Mouse (Mus musculus) lung, embryonic 14.5 days (tissue): ENCODE measurements at regions not wholly inside any gene's neighbourhood (a gene's known extent, or its start where the extent isn't known, plus 50 kb on each side); places are given as distances from the start of the nearest gene placed in this dataset.

Experiments used
- ATAC-seq: fragments of 200-750 bp; cut with Nextera tagmentation; 2 replicates; pipeline ENCODE4 v1.8.0; 2017; ENCODE audit warnings: mild to moderate bottlenecking, moderate TSS enrichment, moderate library complexity; ENCODE audit not compliant: insufficient read depth
- DNase-seq: peaks from one replicate; pipeline ENCODE4 v3.0.0-alpha.2; 2015
- H3K27ac ChIP-seq: fragments of 300-500 bp; sonication (generic); 2 replicates; pipeline ENCODE4 v1.5.1; 2014; ENCODE audit warnings: low read depth, mild to moderate bottlenecking, moderate library complexity
- H3K27me3 ChIP-seq: fragments of 300-500 bp; sonication (generic); 2 replicates; pipeline ENCODE4 v1.6.1; 2014; ENCODE audit warnings: low read length, control low read depth; ENCODE audit not compliant: insufficient read depth
- H3K36me3 ChIP-seq: fragments of 300-500 bp; sonication (generic); 2 replicates; pipeline ENCODE4 v1.6.1; 2014; ENCODE audit warnings: control low read depth; ENCODE audit not compliant: insufficient read depth
- H3K4me1 ChIP-seq: fragments of 300-500 bp; sonication (generic); 2 replicates; pipeline ENCODE4 v1.6.1; 2014; ENCODE audit warnings: antibody characterized with exemption, control low read depth; ENCODE audit not compliant: insufficient read depth
- H3K4me2 ChIP-seq: fragments of 300-500 bp; sonication (generic); 2 replicates; pipeline ENCODE4 v1.6.1; 2014; ENCODE audit warnings: mild to moderate bottlenecking
- H3K4me3 ChIP-seq: fragments of 300-500 bp; sonication (generic); 2 replicates; pipeline ENCODE4 v1.5.1; 2014; ENCODE audit warnings: low read depth, low read length
- H3K9ac ChIP-seq: fragments of 300-500 bp; sonication (generic); 2 replicates; pipeline ENCODE4 v1.6.1; 2014
- H3K9me3 ChIP-seq: fragments of 300-500 bp; sonication (generic); 2 replicates; pipeline ENCODE4 v1.6.1; 2016; ENCODE audit warnings: low read depth, low read length, control low read depth
- CTCF ChIP-seq: IDR thresholded peaks from 2 replicates; pipeline ENCODE4 v1.5.1; 2016; ENCODE audit warnings: antibody characterized with exemption, low read depth
- WGBS: fragments of 180-500 bp; shearing (Covaris S2); extraction: QIAGEN DNeasy Blood & Tissue Kit; methylation state at CpG from one replicate; pipeline ENCODE4 v1.1.7; 2014; 5-methylcytosine and 5-hydroxymethylcytosine counted together

- Histone ChIP-seq H3K9me3 (no peaks in the 10 kb centered on the region), H3K27ac (no peak overlapping the region), H3K9ac (no peak overlapping the region), H3K36me3 (no peaks in the 10 kb centered on the region), H3K4me3 (no peak overlapping the region), H3K27me3 (no peaks in the 10 kb centered on the region), H3K4me1 (no peaks in the 10 kb centered on the region; the same call in 1 of the 2 replicates), H3K4me2 (no peak overlapping the region)
- DNase-seq (no peak), ATAC-seq (no peak)
- 44% methylated on average over 15 of the region's 15 CpGs for WGBS
- TF ChIP-seq CTCF: no peak
These were observed 452.7 kb upstream of the Pou3f3 start for GRCm38 (mm10) chr1:42242586-42243457.

GRCm38 (mm10) chr1:42243458-42243855 is 452.1 kb upstream of the Pou3f3 start:
- H3K4me1 ChIP-seq: no peaks in the 10 kb centered on the region; the same call in 1 of the 2 replicates
- H3K4me3 ChIP-seq: no peak overlapping the region
- H3K4me2 ChIP-seq: peak overlapping the region; percentile 31
- no peaks in the 10 kb centered on the region for H3K27me3 ChIP-seq
- 51% methylated on average over 5 of the region's 5 CpGs for WGBS
- H3K27ac ChIP-seq: no peak overlapping the region
- ATAC-seq (0 out of 2 replicates have a peak, but pooled peaks have one; percentile 54), DNase-seq (peak; percentile 26)
- no peaks in the 10 kb centered on the region for H3K9me3 ChIP-seq
- no peaks in the 10 kb centered on the region for H3K36me3 ChIP-seq
- no peak overlapping the region for H3K9ac ChIP-seq
- no peak for TF ChIP-seq CTCF

- no peak overlapping the region for H3K27ac ChIP-seq
- peak overlapping the region; percentile 31 for H3K4me2 ChIP-seq
- H3K27me3 ChIP-seq: no peaks in the 10 kb centered on the region
- H3K4me3 ChIP-seq: no peak overlapping the region
- H3K36me3 ChIP-seq: no peaks in the 10 kb centered on the region
- TF ChIP-seq CTCF: no peak
- DNase-seq (no peak), ATAC-seq (peak; percentile 28; the same call in 1 of the 2 replicates)
- whole genome bisulfite sequencing: 14% methylated on average over 14 of the region's 14 CpGs
- H3K4me1 ChIP-seq: no peaks in the 10 kb centered on the region; the same call in 1 of the 2 replicates
- no peak overlapping the region for H3K9ac ChIP-seq
- no peaks in the 10 kb centered on the region for H3K9me3 ChIP-seq
These were observed 451.7 kb upstream of the Pou3f3 start for GRCm38 (mm10) chr1:42243878-42244277.

- H3K9me3 ChIP-seq: no peaks in the 10 kb centered on the region
- H3K4me3 ChIP-seq: no peak overlapping the region
- H3K27me3 ChIP-seq: no peaks in the 10 kb centered on the region
- no peaks in the 10 kb centered on the region for H3K4me1 ChIP-seq
- no peak for TF ChIP-seq CTCF
- ATAC-seq (no peak), DNase-seq (no peak)
- H3K9ac ChIP-seq: no peak overlapping the region
- no peaks in the 10 kb centered on the region for H3K36me3 ChIP-seq
- 77% methylated on average over 3 of the region's 3 CpGs for WGBS
- H3K4me2 ChIP-seq: no peak overlapping the region
- H3K27ac ChIP-seq: no peak overlapping the region
These were observed 443.2 kb upstream of the Pou3f3 start for GRCm38 (mm10) chr1:42252386-42252785.

- Histone ChIP-seq H3K27me3 (no peaks in the 10 kb centered on the region), H3K36me3 (no peaks in the 10 kb centered on the region), H3K9ac (no peak overlapping the region), H3K4me1 (no peaks in the 10 kb centered on the region), H3K4me2 (no peak overlapping the region), H3K9me3 (no peaks in the 10 kb centered on the region), H3K27ac (no peak overlapping the region), H3K4me3 (no peak overlapping the region)
- ATAC-seq (no peak), DNase-seq (no peak)
- WGBS: 82% methylated on average over 3 of the region's 3 CpGs
- no peak for TF ChIP-seq CTCF
These were observed 441.8 kb upstream of the Pou3f3 start for GRCm38 (mm10) chr1:42253786-42254185.

GRCm38 (mm10) chr1:42256911-42257595 is 438.5 kb upstream of the Pou3f3 start:
- no peak overlapping the region for H3K4me3 ChIP-seq
- no peak overlapping the region for H3K9ac ChIP-seq
- ATAC-seq: no peak
- WGBS: 81% methylated on average over 10 of the region's 10 CpGs
- no peak for DNase-seq
- no peaks in the 10 kb centered on the region for H3K27me3 ChIP-seq
- H3K36me3 ChIP-seq: no peaks in the 10 kb centered on the region
- no peaks in the 10 kb centered on the region for H3K9me3 ChIP-seq
- H3K27ac ChIP-seq: no peak overlapping the region
- no peak overlapping the region for H3K4me2 ChIP-seq
- no peak for TF ChIP-seq CTCF
- no peaks in the 10 kb centered on the region for H3K4me1 ChIP-seq

- no peaks in the 10 kb centered on the region for H3K9me3 ChIP-seq
- no peaks in the 10 kb centered on the region for H3K36me3 ChIP-seq
- H3K4me3 ChIP-seq: no peak overlapping the region
- H3K4me1 ChIP-seq: no peaks in the 10 kb centered on the region
- no peak overlapping the region for H3K4me2 ChIP-seq
- no peaks in the 10 kb centered on the region for H3K27me3 ChIP-seq
- TF ChIP-seq CTCF: no peak
- no peak overlapping the region for H3K9ac ChIP-seq
- DNase-seq (peak; percentile 45), ATAC-seq (no peak)
- H3K27ac ChIP-seq: no peak overlapping the region
- 53% methylated on average over 19 of the region's 19 CpGs for WGBS
These were observed 437.6 kb upstream of the Pou3f3 start for GRCm38 (mm10) chr1:42257801-42258593.
